Mouse (Mus musculus) embryonic fibroblast, embryonic 13.5 days (primary cell): ENCODE results near the gene Slc44a3.

Source experiments
- CTCF ChIP-seq: IDR thresholded peaks from 2 replicates; pipeline ENCODE4 v1.5.1; 2011; ENCODE audit warnings: mild to moderate bottlenecking, control low read depth, low read length, moderate library complexity, borderline replicate concordance; ENCODE audit not compliant: insufficient read depth
- POLR2A ChIP-seq: IDR thresholded peaks from 2 replicates; pipeline ENCODE4 v1.6.1; 2011; ENCODE audit warnings: low read depth, mild to moderate bottlenecking, control low read depth, low read length, moderate library complexity

DNA sequence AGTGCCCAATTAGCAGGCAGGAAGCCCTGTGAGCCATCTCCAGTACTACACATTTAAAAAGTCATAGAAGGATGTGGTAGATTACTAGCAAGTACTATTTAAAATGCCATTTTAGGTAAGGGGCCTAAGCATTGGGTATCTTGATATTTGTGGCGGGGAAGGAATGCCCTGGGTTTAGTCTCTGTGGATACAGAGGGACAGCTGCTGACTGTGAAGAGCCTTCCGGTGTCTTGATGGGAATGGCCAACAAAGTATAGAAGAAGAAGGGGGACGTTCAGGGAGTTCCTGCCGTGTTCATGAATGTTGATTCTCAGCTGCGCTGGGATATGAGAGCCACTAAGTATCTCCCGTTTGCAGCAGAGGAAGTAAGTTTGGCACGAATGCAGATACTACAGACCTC, 95.1 kb downstream of the Slc44a3 start:
- no peak for TF ChIP-seq CTCF
- TF ChIP-seq POLR2A = no peak
